Mouse (Mus musculus) c-Kit-positive CD71-positive TER-119-negative erythroid progenitor cells, embryonic 14.5 days (primary cell): Measurements from ENCODE around the gene Hps1.
A peak's percentile ranks its signal among the peaks of the same experiment; 100 is the strongest.

Source experiments
- DNase-seq: peaks from one replicate; pipeline ENCODE4 v3.0.0-alpha.2; 2013; ENCODE audit warnings: low read depth

Hps1 gene

DNA sequence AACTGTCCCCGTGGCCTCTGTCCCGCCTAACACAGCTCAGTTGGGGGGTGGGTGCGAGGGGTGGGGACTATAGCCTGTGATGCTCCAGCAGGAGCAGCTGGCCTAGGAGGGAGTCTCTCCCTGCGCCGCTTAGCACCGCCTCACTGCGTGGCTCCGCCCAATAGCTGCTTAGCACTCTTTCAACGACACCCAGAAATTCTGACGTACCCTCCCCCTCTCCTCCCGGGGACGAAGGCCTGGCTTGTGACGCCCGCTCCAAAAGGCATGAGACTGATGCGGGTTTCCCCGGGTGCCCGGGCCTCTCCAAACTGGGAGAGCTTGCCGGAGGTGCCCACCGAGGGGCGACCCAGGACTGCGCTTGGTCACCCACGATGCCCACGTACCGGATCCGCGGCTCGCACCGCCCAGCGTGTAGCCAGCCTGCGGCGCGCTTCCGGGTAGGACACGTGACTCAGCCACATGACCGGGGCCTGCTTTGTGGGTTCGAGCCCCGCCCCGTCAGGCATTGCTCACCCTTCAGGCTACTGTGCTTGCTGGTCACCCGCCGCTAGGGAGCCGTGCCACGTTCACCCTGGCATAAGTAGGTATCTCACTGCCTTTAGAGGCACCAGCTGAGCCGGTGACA, at the start of gene Hps1:
Hps1 (minus strand) TSS at position 448 of the 625 bp plus-strand sequence.
- DNase-seq = peak; percentile 88

- DNase-seq = no peak
Measured at GRCm38 (mm10) chr19:42829196-42829595, 49.4 kb upstream of the Hps1 start.

DNA sequence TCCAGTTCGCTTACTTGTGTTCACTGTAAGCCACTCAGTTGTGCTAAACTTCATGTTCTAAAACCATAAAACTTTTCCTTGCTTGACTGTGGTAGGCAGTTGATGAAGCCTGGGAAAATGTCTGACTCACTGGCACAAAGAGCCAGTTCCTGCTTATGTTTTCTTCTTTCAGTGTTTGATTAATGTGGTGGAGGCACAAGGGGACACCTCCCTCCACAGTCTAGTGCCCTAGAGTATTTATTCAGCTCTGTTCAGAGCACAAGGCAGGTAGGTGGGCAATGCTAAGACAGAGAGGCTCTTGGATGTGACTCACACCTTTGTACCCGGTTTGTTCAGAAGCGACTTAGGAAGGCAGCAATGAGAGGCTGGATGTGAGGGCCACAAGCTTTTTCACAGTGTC, 48.1 kb upstream of the Hps1 start:
- DNase-seq = no peak

DNA sequence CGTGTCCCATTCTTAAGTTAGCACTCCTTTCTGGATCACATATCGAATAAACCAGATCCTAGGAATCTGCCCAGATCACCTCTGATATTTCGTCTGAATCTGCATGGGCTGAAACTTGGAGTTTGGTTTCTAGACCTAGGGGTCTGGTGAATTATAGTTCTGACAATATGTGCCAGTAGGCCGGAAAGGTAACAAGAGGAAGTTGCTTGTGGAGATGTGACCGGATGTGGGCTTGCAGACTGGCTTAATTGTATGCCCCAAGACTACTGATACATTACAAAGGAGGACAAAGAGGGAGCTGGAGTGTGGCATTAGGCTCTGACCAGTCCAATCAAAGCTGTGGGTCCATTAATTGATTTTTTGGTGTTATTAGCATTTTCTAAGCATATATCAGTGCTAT, 40.3 kb upstream of the Hps1 start:
- no peak for DNase-seq

DNA sequence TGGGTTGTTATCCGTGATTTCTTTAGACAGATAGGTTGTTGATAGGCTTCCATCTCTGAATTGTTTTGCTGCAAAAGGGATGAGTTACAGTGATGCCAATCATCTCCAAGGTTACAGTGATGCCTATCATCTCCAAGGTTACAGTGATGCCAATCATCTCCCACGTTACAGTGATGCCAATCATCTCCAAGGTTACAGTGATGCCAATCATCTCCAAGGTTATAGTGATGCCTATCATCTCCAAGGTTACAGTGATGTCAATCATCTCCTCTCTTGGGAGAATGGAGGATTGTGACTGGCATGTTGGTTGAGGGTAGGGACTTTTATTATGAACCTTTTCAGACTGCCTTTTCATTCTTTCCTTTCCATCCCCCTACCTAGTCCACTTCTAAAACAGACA, 38.0 kb upstream of the Hps1 start:
- DNase-seq = no peak

DNA sequence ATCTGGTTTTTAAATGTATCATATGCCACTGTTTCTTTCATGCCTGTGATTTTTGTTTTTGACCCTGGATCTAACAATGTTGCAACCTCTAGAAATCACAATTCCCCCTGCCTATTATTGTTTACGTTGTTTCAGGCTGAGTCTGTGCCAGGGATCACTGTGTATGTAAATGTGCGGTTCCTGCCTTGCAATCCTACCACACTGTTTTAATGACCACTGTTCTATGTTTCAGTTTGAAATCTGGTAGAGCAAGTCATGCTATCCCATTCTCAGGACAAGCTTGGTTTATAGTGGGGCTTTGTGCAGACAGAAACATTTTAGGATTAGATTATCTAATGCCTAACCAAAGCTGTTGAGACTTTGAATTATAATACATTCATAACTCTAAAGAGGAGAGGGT, 36.5 kb upstream of the Hps1 start:
- DNase-seq = no peak

- no peak for DNase-seq
Measured at GRCm38 (mm10) chr19:42810140-42810539, 30.4 kb upstream of the Hps1 start.

GRCm38 (mm10) chr19:42809491-42809890, 29.7 kb upstream of the Hps1 start:
- DNase-seq = no peak

- no peak for DNase-seq
Measured at GRCm38 (mm10) chr19:42797866-42798265, 18.1 kb upstream of the Hps1 start.

DNA sequence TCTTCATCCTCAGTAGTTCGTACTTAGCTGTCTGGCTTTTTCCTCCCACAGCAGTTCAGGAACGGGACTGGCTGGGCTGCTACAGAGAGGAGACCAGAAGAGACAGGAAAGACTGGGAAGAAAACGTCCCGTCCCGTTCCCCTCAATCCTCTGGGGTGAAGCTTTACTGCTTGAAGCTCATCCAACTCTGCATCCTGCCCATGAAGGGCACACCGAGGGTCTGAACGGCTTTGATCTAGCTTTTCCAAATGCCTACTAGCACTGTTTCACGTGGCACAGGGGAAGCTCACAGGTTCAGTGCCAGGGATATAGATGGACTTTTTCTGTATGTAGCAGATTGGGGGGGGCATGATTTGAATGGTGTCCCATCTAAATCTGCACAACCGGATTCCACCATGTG, 16.0 kb upstream of the Hps1 start:
- no peak for DNase-seq

GRCm38 (mm10) chr19:42794914-42795613, 15.3 kb upstream of the Hps1 start:
- peak; percentile 74 for DNase-seq

DNA sequence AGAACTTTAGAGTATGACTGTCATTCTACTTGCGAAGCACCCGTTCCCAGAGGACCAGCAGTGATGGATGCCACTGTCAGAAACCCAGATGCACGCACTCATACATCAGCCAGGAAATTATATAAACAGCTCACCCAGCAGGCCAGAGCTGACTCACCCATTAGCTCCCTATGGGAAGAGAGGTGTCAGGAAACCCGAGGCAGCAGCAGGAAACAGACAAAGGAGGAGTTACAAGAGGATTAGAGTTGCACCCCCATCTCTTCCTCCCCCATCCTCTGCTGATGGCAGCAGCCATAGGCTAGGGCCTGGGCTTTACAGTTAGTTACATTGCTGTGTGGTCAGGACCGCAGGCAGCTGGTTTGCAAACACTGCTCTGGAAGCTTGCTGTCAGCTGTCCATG, 8.5 kb upstream of the Hps1 start:
- no peak for DNase-seq

GRCm38 (mm10) chr19:42785562-42786220, 5.9 kb upstream of the Hps1 start:
- DNase-seq = no peak

DNA sequence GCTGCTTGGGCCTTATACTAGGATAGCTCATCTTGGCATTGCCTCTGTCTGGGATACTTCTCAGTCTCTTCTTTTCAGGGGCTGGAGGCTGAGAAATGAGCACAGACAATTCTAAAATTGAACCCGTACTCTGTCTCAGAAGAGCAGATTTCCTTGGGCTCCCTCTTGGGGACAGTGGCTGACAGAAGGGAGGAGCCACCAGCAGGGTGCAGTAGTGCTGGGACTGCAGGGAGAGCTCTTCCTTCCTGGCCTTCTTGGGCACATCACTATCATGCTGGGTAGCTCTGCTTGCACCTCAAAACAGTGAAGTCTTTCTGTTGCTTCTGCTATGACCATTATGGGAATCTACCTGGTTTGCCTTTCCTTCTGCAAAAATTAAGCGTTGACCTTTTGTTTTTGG, 5.4 kb upstream of the Hps1 start:
- no peak for DNase-seq

DNA sequence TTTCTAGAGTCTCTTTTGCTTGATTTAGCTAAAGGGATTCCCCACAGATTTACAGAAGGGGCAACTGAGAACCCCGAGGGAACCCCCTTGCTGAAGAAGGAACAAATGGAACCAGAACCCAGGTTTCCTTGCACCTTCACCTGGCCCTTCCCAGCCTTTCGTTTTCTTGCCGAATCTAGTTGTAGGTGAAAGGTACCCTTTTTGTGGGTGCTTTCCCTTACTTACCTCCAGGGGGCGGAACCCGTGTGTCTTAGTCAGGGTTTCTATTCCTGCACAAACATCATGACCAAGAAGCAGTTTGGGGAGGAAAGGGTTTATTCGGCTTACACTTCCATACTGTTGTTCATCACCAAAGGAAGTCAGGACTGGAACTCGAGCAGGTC, 369 bp upstream of the Hps1 start:
- DNase-seq = peak; percentile 13

GRCm38 (mm10) chr19:42777801-42778200, 2.0 kb downstream of the Hps1 start:
- DNase-seq = peak; percentile 32

DNA sequence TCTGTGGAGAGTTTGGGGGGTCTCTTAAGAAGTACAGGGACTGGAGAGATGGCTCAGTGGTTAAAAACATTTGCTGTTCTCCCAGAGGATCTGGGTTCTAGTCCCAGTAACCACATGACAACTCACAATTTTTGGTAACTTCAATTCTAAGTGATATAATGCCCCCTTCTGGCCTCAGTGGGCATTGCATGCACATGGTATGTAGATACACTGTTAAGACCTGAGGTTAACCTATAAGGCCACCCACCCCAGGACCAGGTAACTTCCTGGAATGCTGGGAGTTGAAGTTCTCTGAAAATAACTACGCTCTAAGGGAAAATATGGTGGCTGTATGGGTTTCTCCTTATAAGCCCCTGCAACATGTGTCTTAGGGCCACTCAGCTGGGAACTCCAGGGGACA, 3.0 kb downstream of the Hps1 start:
- peak; percentile 54 for DNase-seq

GRCm38 (mm10) chr19:42770141-42770872, 9.5 kb downstream of the Hps1 start:
- no peak for DNase-seq

DNA sequence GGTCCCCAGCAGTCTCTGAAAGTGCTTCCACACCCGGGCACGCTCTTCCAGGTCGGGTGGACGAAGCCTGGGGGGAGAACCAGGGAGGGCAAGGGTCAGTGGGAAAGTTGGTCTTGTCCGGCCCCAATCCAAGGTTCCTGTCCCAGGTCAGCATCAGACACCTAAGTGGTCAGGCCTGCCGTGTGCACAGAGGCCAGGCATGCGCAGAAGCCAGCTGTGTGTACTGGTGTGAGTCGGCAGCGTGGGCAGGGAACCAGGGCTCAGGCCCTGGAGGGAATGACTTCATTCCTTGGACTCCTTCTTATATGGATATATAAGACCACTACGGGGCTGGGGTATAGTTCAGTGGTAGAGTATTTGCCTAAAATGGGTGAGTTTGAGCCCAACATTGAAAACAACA, 10.1 kb downstream of the Hps1 start:
- DNase-seq = no peak

DNA sequence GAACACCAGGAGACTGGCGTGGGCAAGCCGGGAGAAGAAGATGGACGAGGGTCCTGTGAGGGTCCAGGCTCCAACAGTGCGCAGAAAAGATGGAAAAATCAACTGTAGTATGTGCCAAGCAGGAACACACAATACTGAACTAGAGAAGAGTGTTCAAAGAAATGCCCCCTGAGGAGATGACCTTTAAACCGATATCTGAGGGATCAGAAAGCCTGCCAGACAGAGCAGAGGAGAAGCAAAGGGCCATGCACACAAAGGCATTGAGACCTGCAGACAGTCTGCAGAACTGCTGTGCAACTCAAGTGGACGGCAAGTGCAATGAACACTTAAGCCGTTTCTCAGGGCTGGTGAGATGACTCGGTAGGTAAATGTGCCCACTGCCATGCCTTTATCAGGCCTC, 12.4 kb downstream of the Hps1 start:
- DNase-seq = no peak

- DNase-seq = no peak
Measured at GRCm38 (mm10) chr19:42764398-42764797, 15.4 kb downstream of the Hps1 start.

- no peak for DNase-seq
Measured at GRCm38 (mm10) chr19:42756671-42757070, 23.1 kb downstream of the Hps1 start.
